Mouse (Mus musculus): ENCODE measurements around the gene Grin2b.
"Not testable (repeated sequence)": the region's sequence is repeated elsewhere in the genome, so short reads cannot be mapped to it uniquely, and the experiment has no call there.

The Grin2b gene

GRCm38 (mm10) chr6:135691561-135691960, 481.8 kb downstream of the Grin2b start:
- DNase-seq (ENCODE audit: low spot score): no peak

GRCm38 (mm10) chr6:135687926-135688325, 485.4 kb downstream of the Grin2b start:
- no peak for DNase-seq (ENCODE audit: low spot score)

- no peak for DNase-seq (ENCODE audit: low spot score)
Measured at GRCm38 (mm10) chr6:135684206-135684605, 489.1 kb downstream of the Grin2b start.

GRCm38 (mm10) chr6:135681423-135681822, 491.9 kb downstream of the Grin2b start:
- DNase-seq (ENCODE audit: low spot score): not testable (repeated sequence)

- no peak for DNase-seq (ENCODE audit: low spot score)
Measured at GRCm38 (mm10) chr6:135680105-135680710, 493.1 kb downstream of the Grin2b start.

GRCm38 (mm10) chr6:135674380-135674779, 498.9 kb downstream of the Grin2b start:
- DNase-seq (ENCODE audit: low spot score): no peak

- no peak for DNase-seq (ENCODE audit: low spot score)
Measured at GRCm38 (mm10) chr6:135672003-135672402, 501.3 kb downstream of the Grin2b start.

All from left cerebral cortex, adult 11 months (tissue).